Mouse (Mus musculus) liver (tissue): ENCODE results near the gene Ppp1r12c.
"Not testable (repeated sequence)": the region's sequence is repeated elsewhere in the genome, so short reads cannot be mapped to it uniquely, and the experiment has no call there.

Experiments
- DNase-seq: peaks from one replicate; pipeline ENCODE4 v3.0.0-alpha.2; 2020; ENCODE audit warnings: mixed read lengths

The Ppp1r12c gene

DNA sequence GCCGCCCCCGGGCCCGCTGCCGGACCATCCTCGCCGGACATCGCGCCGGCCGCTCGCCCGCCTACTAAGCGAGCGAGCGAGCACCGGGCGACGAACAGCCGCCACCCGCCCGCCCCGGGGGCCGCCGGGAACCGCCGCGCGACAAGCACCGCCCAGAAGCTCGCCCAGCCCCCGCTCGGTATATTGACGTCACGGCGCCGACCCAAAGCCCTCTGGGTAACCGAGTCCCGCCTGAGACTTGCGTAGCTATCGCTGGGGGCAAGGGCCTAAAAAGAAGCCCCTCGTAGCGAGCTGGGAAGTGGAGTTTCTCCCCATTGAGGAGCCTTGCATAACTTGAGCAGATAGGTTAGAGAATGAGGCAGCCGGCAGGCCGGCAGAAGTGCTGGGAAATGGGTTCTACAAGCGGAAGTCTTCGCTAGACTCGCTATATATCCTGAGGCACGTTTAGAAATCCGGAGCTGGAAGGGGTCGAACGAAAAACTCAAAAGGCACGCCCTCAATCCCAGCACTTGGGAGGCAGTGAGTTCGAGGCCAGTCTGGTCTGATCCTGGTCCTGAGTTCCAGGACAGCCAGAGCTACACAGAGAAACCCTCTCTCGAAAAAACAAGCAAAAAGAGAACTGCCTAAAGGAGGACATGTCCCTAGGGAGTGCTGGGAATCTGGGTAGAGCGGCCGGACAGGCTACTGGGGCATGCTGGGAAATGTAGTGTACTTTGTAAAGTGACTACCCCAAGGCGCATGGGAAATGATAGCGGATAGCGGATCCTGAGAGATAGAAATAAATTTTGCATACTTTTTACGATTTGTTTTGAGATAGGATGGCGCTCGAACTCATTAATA lies at the start of gene Ppp1r12c:
Ppp1r12c (minus strand) TSS at position 123 of the 840 bp plus-strand sequence.
- peak; percentile 96 for DNase-seq

DNA sequence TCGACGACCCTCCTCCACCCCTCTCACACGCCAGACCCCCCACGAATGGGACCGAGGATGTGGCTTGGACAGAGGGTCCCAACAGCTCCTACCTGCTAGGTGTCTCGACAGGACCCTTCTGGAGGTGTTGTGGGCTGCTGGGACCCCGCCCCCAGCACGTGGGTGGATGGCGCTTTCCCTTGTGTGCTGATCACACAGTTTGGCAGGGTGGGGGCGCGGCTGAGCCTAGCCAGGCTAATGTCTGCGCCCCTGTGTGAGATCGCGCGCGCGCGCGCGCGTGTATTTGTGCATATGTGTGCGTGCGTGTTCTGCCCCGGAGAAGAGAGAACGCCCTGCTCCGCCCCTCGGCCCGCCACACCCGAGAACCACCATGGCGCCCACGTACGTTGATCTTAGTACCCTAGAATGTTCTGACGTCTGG lies 45.8 kb upstream of the Ppp1r12c start, which contains the start of gene Syt5:
Syt5 (minus strand) TSS at position 321 of the 421 bp plus-strand sequence.
- DNase-seq: peak; percentile 14

DNA sequence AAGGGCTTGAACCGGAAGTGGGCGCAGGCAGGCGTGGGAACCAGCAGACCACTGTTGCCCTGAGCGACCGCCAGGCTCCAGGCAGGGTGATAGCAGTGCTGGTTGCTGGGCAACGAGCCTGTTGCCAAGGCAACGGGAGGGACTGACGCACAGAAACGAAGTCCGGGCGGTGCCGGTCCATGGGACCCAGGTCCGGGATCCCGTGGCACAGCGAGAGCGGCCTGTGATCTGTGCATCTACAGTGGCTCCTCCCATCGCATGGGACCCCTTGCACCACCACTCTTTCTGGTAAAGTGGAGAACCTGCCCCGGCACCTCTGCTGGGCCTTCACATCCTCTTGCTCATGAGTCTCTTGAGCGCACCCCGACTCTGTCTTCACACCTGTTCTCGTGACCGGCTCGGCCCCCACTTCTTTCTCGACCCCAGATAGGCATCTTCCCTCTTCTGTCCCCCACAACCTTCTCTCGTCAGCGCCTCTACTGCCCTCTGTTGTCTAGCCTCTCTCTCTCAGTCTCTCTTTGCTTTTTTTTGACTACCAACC lies 45.2 kb upstream of the Ppp1r12c start:
- DNase-seq: peak; percentile 42

DNA sequence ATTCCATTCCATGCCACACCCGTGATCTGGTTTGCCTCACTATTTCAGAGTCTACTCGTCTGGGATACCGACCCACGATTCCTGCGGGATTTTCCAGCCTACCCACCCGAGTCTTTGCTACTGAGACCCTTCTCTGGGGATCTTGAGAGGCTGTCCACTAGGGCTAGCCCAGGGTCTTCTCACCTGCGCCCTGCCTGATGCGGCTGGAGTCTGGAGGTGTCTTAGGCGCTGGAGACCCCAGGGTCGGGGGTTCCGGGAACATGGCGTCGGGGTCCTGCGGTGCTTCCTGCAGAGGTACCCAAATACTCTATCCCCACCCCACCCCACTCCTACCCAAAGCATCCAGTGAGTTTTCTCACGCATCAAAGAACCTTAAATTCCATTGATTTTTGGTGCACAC lies 44.6 kb upstream of the Ppp1r12c start:
- DNase-seq: no peak

DNA sequence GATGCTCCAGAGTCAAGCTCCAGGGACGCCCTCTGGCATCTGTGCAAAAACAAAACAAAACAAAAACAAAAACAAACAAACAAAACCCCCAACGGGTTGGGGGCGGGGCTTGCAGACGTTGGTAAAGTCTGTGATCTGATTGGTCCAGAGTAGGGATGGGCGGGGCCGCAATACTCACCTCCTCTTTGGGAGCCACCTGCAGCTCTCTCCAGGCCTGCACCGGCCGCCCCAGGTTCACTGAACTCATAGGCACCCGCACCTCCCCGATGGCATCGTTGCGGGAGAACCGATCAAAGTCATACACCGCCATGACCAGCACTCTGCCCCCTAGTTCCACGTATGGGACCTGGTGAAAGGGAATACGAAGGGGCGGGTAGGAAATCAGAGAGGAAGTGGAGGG lies 40.5 kb upstream of the Ppp1r12c start:
- peak; percentile 62 for DNase-seq

DNA sequence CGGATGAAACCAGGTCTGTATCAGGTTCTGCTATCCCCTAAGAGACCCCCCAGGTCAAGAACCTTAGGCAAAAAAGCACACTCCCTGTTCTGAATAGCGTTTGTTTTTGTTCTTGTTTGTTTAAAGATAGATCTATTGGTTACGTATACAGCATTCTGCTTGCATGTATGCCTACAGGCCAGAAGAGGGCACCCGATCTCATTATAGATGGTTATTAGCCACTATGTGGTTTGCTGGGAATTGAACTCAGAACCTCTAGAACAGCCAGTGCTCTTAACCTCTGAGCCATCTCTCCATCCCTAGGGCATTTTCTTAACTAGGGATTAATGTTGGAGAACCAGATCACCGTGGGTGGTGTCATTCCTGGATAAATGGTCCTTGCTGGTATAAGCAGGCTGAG lies 39.9 kb upstream of the Ppp1r12c start:
- DNase-seq: no peak

DNA sequence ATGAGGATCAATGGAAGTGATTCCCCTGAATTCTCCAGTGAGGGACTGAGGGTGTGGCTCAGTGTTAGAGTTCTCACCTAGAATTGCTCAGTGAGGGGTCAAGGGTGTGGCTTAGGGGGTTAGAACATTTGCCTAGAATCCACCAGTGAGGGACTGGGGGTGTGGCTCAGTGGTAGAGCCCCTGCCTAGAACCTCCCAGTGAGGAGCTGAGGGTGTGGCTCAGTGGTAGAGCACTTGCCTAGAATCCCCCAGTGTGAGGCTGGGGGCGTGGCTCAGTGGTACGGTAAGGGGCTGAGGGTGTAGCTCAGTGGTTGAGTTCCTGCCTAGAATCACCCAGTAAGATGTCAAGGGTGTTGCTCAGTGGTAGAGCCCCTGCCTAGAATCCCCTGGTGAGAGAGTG lies 37.5 kb upstream of the Ppp1r12c start:
- DNase-seq: no peak

DNA sequence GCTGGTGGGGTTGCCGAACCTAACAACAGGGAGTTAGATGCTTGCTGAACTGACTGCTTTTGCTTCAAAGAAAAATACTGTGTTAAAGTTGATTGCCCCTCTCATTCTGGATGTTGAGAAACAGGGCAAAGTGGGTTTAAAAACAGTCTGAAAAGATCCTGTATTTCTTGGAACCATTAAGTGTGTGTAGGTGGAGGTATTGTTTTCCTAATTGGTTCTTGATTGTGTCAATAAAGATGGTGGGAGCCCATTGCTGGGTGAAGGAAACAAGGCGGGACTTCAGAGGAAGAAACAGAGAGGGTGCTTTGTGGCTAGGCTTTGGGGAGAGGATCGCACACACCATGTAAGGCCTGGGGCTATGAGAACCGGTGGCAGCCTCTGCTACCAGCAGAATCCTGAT lies 35.7 kb upstream of the Ppp1r12c start:
- no peak for DNase-seq

DNA sequence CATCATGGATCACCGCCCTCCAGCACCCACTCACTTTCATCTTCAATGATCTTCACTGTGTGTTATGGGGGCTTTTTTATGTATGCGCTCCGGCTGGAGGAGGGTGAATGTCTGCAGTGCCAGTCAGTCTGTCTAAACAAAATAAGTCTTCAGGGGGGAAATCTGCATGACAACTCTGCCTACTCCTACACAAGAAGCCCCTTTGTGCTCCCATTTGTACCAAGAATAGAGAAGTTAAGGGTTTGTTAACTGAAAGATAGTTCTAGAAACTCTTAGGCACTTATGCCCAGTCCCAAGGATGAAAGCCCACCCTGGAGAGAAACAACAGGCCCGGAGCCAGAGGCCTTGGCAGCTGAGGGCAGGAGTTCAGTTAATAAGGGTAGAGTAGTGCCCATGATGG lies 34.9 kb upstream of the Ppp1r12c start:
- no peak for DNase-seq

DNA sequence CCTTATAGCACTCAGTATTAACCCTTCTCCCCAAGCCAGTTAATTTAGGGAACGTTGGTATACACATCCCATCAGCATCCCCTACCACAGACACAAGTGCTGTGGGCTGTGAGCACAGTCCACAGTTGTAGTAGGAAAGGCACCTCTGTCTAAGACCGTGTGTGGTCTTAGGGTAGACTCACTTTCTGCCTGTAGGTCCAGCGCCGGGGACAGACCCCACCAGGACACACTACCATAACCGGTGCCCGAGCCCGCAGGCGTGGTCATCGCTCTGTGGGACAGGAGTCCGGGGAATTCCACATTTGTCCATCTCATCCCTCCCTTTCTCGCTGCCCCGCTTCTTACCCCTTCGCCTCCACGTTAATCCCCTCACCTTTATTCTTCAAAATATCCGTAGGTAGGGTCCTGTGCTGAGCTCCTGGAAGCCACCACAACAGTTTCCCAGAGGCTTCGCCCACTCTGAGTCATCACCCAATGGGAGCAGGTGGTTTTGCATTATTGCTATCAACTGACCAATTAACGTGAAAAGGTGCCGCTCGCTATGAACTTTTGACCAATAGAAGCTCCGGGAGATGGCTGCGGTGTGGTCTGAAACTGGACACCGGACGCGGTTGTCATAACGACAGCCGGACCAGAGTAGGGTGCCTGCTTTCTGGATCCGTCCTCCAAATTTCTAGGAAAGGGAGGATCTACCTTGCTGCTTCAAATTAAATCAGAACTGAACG lies 30.7 kb upstream of the Ppp1r12c start, which contains the start of gene Dnaaf3:
Dnaaf3 (minus strand) TSS at position 449 of the 725 bp plus-strand sequence.
- peak; percentile 63 for DNase-seq

DNA sequence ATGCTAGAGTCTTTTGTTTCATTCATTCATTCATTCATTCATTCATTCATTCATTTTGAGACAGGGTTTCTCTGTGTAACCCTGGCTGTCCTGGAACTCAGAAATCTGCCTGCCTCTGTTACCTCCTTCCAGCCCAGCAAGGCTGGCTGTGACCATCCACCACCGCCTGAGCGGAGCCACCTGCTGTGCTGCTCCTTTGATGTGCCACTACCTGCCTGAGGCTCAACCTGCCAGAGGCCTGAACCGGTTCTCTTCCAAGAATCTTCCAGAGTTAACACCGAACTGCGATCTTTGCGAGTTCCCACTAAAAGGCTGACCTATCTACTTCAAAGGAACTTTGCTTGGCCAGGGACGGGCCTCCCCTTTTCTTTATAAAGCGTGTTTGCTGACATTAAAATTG lies 28.7 kb upstream of the Ppp1r12c start:
- DNase-seq: not testable (repeated sequence)

DNA sequence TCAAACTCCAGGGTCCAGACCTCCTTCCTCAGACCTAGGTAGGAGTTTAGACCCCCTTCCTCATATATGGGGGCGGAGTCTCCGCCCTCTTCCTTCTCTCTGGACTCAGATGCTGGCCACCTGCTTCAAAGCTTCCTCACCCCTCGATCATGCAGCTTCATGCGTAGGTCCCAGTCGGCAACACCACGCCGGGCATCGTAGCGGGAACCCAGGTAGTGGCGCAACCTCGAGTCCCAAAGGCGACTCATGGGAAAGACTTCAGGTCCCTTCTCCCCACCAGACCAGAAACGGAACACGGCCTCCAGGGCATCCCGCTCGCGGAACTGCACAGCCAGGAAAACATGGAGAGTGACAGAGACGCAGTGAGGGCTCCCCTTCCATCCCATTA lies 25.8 kb upstream of the Ppp1r12c start:
- DNase-seq: no peak

DNA sequence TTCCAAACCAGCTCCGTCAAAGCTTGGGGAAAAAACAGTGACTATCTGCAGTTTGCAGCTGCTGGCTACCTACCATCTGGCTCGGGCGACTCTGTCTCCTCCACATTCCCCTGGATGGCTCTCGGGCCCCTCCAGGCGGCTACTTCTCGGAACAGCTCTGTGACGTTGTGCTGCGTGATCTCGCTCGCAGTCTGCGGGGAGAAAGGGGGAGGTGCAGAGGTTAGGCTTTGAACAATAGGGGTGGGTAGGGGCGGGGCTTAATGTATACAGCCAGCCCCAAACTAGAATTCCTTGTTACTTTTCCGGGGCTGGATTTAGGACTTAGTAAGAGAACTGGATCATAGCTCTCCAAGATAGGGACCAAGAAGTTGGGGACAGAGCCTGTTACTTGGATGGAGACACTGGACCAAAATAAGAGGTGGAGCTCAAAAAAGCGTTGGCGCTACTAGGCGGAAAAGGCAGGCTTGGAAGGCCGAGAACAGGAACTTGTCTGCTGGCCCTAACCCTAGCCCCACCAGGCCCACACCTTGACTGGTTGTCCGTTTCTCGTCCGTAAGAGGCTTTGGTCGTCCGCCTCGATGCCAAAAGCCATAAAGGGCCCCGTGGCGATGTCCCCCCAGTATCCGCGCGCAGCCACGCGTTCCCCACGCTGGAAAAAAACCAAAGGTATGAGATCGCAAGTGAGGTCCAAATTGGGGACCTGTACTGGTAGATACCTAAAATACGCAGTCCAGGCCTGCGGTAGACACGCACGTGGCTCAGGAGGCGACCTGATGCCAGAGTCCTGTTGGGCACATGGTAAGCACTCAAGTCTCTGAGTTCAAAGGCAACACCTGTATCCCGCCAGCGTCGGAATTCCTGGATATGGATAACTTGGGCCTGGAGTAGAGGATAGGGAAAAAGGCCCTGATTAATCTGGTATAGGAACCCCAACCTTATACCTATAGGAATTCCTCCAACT lies 25.1 kb upstream of the Ppp1r12c start:
- DNase-seq: peak; percentile 86

DNA sequence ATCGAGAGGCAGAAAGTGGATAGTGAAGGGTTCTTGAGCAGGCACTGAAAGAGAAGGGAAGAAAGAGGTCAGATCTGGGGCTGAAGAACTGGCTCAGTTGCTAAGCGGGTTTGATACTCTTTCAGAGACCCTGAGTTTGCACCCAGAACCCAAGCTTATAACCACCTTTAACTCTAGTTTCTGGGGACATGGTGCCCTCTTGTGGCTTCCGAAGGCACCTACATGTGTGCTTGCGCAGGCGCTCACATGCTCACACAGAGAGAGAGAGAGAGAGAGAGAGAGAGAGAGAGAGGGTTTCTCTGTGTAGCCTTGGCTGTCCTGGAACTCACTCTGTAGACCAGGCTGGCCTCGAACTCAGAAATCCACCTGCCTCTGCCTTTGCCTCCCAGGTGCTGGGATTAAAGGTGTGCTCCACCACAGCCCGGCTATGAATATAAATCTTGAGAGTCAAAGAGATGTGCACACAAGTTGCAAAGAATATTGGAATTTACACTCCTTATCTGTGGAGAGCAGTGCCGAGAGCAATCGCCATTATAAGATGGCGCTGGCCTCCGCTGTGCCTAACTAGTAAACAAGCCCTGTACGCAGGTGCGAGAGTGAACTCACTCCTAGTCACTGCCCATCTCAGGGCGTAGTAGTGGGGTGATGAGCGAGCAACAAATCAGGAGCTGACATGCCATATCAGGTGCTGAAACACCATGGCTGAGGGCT lies 22.9 kb upstream of the Ppp1r12c start, which contains the start of gene Tnni3:
Tnni3 (minus strand) TSS at position 18 of the 711 bp plus-strand sequence.
- DNase-seq: peak; percentile 66

DNA sequence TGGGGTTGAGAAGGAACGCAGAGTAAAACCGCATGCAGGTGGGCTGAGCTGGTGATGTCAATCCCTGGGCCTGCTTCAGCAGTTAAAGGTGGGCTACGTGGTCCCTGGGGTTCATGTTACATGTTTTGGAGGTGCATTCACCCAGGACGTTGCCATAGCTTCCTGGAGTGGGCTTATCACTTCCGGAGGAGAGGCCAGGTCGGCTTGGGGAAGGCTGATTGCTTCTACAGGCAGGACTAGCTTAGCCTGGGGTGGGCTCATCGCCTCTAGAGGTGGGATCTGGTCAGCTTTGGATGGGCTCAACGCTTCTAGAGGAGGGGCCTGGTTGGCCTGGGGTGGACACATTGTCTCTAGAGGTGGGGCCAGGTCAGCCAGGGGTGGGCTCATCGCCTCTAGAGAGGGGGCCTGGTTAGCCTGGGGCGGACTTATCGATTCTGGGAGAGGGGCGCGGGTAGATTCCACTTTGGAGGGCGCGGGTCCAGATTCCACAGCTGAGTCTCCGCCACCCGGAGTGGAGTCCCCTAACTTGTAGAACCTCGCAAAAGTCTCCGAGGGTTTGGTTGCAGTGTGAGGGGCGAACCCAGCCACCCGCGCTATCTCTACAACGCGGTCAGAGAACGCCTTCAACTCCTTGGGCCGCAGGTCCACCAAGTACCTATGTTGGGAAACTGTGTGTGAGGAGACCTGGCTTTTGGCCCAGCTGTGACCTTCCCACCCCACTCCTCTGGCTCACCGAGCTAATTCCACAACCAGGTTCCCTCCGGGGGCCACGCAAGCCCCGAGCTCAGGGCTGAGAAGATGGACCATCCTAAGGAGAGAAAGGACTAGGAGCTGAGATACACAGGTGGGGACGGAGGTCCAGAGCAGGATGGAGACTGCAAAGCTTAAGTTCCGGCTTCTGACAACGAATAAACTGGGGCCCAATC lies 22.0 kb upstream of the Ppp1r12c start:
- no peak for DNase-seq

DNA sequence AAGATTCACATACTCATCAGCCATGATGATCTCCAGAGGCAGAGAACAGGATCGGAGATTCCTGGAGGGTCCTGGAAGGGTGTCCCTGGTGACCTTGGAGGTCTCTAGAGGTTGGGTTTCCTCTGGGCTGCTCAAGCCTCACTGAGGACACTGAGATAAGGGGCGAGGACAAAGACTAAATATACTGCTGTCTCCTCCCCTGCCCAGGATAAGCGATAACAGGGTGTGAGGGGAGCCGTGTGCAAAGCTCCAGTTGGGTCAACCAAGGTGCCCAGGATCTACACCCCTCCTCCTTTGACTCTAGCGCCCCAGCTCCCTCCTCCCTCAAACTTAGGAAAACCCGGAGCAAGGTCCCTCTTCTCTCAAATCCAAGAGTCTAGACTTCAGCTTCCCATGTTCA lies 20.8 kb upstream of the Ppp1r12c start:
- no peak for DNase-seq

DNA sequence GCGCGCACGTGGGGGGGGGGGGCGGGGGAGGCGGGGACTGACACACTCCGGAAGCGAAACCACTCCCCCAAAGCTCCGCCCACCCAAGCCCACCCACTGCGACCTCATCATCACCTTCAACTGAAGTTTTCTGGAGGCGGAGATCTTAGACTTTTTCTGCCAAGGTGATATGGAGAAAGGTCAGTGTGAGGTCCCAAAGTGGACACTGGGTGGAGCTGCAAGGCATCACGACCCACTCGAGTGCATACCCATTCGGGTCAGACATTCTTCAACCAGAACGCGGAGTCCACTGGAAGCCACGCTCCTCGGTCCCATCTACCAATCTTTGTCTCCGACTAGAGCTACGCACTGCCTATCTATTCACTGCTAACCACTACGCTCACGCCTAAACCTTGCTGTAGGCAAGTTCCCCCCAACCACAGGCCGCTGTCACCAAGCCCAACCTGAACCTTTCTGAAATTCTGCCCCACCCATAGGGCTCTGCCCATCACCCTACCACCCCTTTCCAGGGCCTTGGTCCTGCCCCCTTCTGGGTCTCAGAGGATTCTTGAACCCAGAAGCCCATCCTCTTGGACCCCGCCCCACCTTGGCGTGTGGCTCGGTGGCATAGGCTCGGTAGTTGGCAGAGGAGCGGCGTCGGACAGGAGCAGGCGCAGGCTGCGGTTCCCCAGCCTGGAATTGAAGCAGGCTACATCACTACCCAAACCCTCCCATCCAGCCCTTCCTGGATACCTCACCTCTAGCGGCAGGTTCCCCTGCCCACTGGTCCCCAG lies 19.9 kb upstream of the Ppp1r12c start:
- no peak for DNase-seq

DNA sequence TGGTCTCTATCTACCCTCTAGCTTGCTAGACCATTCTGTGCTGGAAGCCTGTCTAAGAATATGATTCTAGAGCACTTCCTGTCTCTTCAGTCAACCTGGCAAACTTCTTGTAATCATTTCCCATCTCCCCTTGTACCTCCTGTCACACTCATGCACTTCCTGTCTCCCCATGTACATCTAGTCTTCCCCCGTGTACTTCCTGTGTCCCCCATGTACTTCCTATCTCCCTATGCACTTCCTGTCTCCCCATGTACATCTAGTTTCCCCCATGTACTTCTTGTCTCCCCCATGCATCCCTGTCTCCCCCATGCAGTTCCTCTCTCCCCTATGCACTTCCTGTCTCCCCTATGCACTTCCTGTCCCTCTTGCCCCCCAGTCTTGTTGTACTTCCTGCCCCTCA lies 17.0 kb upstream of the Ppp1r12c start:
- no peak for DNase-seq

DNA sequence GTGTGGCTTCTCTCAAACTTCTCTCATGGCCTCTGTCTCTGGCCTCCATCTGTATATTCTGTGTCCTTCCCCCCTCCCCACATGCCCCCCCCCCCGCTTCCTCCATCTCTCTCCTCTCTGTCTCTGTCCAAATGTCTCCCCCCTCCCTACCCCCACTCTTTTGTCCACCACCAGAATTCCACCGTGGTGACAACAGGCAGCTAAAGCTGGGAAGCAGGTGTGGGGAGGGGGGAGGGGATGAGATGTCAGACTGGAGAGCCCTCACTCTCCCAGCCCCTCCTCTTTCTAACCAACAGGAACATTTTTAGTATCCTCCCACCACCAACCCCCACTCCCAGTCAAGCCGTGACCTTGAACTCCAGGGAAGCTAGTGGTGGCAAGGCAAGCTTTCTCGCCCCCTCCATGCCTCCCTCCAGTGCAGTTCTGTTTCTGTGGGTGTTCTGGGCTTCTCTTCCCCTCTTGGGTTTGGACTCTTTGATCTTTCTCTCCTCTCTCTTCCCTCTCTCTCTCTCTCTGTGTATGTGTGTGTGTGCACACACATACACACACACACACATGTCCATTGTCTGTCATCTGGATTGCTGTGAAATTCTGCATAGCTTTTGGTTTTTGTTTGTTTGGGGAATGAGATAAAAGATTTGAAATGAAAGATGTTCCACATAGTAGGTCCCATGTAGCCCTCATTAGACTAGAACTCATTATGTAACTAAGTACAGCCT lies 15.0 kb upstream of the Ppp1r12c start, which contains the start of gene Tnnt1:
Tnnt1 (minus strand) TSS at position 51 of the 719 bp plus-strand sequence.
- DNase-seq: no peak
